Mouse (Mus musculus) left cerebral cortex, adult 2 months (tissue): ENCODE data around the gene Gm42669. TPM values are rescaled to one million over a fixed set of nuclear protein-coding genes. Genes with fewer than 3 reads are reported as not detected.

Source experiments
- DNase-seq, 2 experiments: peaks; one replicate each; pipeline ENCODE4 v3.0.0; 2021 to 2022; ENCODE audit warnings: low spot score in 2 of 2, mixed read lengths in 1 of 2; ENCODE audit errors: extremely low spot score in 1 of 2
- H3K27ac ChIP-seq: fragments of 200-600 bp; 2 replicates; pipeline ENCODE4 v1.8.1; 2022
- H3K4me3 ChIP-seq: fragments of 200-600 bp; 2 replicates; pipeline ENCODE4 v1.8.1; 2022
- CTCF ChIP-seq: fragments of 200-600 bp; IDR thresholded peaks from 2 replicates; pipeline ENCODE4 v1.8.1; 2022; ENCODE audit warnings: antibody characterized with exemption, mild to moderate bottlenecking, moderate library complexity
- intact Hi-C: fragments of 180-260 bp; cut with DNase I; formaldehyde crosslinking; loops from one replicate; pipeline ENCODE4 v1.15.1; 2025
- total RNA-seq, 2 experiments: library from RNA; stranded (reverse); gene quantifications; 2 replicates each; pipeline ENCODE4 v1.2.3; 2021

The Gm42669 gene
- total RNA-seq, 2 experiments from 2014 or later, result 0.18 to 0.42 TPM

DNA sequence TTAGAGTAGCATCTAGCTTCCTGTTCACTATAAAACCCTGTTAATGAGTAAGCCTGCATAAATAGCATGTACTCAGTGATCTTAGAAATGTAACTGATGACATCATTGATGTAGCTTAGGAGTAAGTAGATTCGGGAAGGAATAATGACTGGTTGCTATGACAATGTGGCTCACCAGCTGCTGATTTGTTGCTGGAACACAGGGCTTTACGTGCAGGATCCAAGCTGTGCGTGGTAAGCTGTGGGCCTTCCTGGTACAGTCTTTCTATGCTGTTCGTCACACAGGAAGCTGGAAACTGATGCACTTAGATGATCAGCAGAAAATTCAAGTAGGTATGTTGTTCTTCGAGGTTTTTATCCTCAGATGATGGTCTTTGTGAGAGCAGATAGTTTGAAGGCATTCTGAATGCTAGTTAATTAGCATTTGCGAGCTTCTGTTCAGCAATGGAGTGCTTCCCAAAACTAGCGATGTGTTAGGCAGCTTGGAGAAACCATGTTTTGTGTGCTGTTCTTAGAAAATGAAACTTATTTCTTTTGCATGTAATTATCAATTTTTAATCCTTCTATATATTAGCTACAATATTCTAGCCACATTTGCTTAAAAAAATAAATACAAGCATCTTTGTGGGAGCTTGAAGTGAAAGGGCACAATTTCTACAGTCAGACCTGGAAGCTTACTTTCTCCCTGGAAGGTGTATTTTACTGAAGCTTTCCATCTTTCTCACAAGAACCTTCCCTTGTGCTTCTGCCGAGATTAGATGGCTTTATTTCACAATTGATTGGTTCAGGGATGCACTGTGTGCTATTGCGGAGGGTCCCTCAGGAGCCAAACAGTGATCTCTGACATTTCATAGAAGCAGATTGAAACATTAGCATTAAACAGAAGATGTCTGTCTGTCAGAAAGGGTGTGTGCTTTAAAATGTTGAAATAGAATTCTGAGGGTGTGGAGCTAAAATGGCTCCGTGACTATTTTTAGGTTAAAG lies 9.6 kb upstream of the Gm42669 start:
- peak; percentile 64 to 69 for DNase-seq
- no peak for TF ChIP-seq CTCF
- Histone ChIP-seq H3K4me3 (peak overlapping the region; percentile 71), H3K27ac (peak overlapping the region; percentile 97)
- intact Hi-C loops, result loop anchor here (1.0 to 5.0 kb wide), 3 partner anchors 49 to 93 kb away; partner anchors contain the start of gene Btbd8

DNA sequence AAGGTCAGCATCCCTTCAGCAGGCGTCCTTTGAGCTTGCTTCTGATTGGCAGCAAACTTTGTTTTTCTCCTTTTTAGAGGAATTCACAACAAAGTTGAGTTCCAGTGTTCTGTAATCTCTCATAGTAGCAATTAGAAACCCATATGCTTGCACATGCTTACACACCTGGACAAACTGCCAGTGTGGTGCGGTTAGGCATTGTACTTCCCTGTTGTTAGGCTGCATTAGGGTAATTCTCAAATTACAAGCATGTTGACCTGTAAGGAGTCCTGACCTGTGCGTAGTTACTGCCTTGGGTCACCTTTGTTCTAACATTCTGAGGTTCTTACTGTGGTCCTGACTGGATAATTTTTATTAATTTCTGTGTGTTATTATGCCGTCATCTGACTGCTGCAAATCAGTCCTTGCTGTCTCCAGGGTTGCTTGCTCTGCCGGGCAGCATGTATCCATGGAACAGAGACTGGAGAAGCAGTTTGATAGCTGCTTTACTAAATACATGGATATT lies 8.6 kb upstream of the Gm42669 start:
- no peak for DNase-seq
- intact Hi-C loops, result loop anchor here (1.0 to 5.0 kb wide), 3 partner anchors 50 to 94 kb away; partner anchors contain the start of gene Btbd8
- H3K27ac ChIP-seq, result peak overlapping the region; percentile 97
- TF ChIP-seq CTCF, result no peak
- H3K4me3 ChIP-seq, result peak overlapping the region; percentile 71

DNA sequence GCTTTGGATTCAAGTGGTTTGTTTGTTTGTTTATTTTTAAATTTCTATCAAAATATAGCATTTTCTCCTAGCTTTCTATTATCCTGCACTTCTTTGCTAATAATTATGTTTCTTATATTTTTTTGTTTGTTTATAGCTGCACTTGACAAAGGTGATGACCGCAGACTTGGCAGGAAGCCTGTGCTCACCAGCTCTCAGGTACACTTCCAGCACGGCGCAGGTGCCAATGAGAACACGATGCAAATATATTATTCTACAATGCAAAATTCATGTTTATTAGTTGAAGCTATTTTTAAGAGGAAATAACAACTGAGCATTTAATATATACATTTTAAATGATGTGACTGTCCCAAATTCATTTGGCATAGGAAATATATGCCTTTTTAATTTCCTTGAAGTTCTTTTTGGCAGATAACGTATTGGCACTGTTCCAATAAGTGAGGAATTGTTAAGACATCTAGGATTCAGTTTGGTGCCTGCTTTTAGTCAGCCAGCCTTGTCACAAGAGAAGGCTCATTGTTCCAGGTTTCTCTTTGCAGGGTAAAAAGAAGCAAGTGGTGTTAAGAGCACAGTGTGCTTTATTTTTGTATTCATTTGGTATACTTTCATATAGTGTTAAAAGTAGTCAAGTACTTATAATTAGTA lies 7.4 kb upstream of the Gm42669 start:
- peak overlapping the region; percentile 97 for H3K27ac ChIP-seq
- H3K4me3 ChIP-seq, result peak overlapping the region; percentile 71
- intact Hi-C loops, result loop anchor here (2.0 to 5.0 kb wide), 2 partner anchors 51 to 63 kb away; partner anchors contain the start of gene Btbd8
- no peak for TF ChIP-seq CTCF
- DNase-seq, result no peak

DNA sequence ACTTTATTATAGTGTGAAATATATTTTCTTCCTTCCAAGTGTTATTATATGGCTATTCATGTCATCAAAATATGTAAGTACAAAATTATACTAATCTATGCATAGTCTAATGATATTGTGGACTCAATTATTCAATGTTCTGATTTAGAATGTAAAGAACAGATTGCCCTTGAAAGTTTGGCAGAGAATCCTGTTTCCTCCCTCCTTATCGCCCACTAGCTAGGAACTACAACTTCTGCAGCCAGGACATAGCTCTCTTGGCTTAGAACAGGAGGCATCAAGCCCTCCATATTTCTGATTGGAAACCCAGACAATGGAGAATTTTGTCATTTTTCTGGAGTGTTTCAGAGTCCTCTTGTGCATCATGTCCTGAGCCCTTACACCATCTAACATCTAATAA lies 6.7 kb upstream of the Gm42669 start:
- no peak for DNase-seq
- intact Hi-C loops, result no loop called here
- peak overlapping the region; percentile 71 for H3K4me3 ChIP-seq
- no peak for TF ChIP-seq CTCF
- H3K27ac ChIP-seq, result peak overlapping the region; percentile 97; the same call in 1 of the 2 replicates

DNA sequence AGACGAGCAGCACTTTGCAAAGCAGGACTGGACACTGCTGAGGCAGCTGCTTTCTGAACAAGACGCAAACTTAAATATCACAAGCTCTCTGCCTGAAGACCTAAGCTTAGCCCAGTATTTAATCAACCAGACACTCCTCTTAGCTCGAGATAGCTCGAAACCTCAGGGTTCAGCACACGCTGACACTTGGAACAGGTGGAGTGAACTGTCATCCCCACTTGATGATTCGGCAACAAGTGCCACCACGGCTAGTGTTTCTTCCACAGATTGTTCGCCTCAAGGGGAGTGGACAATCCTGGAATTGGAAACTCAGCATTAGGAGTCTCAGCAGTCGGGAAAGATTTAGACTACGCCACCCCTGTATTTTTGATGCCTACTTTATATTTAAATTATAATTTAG lies 3.1 kb downstream of the Gm42669 start:
- Histone ChIP-seq H3K4me3 (no peak overlapping the region), H3K27ac (no peak overlapping the region)
- no peak for TF ChIP-seq CTCF
- intact Hi-C loops, result loop anchor here (5.0 kb wide), 1 partner anchor 153 kb away; no protein-coding TSS in a partner anchor
- DNase-seq, result no peak

DNA sequence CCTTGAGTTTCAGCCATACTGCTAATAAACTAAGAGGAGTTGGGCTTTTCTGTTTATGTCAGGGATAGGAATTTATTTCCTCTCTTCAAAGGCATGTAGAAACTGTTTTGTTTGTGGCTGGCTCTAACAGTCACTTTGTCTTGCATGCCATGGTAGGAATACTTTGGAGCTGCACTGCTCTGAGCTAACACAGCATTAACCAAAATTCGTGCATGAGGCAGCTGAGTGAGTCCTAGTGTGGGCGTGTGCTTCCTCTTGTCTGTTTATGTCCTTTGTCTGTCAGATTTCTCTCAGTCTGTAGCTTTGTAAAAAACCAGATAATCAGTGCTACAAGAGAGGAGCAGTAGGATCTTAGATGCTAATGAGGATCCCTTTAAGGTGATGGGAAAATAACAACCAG lies 3.9 kb downstream of the Gm42669 start:
- no peak overlapping the region for H3K4me3 ChIP-seq
- no peak overlapping the region for H3K27ac ChIP-seq
- intact Hi-C loops, result loop anchor here (5.0 kb wide), 1 partner anchor 154 kb away; no protein-coding TSS in a partner anchor
- no peak for TF ChIP-seq CTCF
- no peak for DNase-seq

DNA sequence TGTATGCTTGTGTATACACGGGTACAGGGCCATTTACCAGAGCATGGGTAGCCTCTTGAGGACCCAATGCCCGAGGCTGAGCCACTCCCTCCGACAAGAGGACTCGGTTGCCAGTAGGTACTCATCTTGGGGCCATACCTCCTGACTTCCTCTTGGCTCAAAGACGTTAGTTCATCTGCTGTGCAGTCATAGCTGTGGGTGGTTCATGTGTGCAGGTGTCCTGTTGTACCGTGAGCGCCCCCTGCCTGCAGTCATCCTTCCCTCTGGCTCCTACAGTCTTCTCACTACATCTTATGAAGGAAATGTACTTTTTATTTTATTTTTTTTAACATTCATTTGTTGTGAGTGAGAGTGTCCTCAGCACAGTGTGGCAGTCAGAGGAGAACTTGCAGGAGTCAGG lies 6.2 kb downstream of the Gm42669 start:
- H3K4me3 ChIP-seq, result no peak overlapping the region
- H3K27ac ChIP-seq, result no peak overlapping the region
- peak; percentile 40 to 49 for DNase-seq
- intact Hi-C loops, result loop anchor here (5.0 kb wide), 1 partner anchor 156 kb away; no protein-coding TSS in a partner anchor
- peak; percentile 61 for TF ChIP-seq CTCF

DNA sequence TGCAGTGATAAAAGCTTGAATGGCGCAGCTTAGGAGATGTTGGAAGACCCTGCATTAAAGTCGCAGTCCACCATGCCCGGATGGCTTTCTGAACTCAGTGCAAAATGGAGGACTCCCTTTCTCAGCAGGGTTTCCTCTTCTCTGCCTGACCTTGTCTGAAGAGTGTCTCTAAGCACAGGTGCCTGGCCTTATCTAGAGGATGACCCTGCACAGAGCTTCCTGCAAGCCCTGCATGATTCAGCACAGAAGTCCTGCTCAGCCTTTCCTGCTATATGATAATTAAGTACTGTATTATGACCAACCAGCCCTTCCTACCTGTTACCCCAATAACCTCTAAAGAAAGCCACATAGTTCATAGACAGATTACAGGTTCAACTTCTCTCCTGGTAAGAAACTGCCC lies 8.0 kb downstream of the Gm42669 start:
- intact Hi-C loops, result no loop called here
- H3K4me3 ChIP-seq, result no peak overlapping the region
- no peak for DNase-seq
- no peak for TF ChIP-seq CTCF
- peak overlapping the region; percentile 70; the same call in 1 of the 2 replicates for H3K27ac ChIP-seq

DNA sequence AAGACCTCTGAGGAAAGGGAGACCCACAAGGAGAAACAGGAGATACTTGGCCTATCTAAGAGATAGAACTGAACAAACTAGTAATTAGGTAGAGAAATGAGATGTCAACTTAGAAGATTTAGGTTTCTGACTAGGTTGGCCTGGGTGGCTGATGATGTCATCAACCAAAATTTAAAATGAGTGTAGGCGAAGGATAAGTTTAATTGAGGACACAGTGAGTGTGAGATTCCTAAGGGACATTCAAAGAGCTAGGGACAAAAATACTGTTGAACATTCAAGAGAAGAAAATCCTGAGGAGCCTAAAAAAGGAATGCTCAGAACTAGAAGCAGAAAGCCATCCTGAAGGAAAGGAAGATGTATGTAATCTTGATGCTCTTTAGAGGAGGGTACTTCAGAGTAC lies 8.7 kb downstream of the Gm42669 start:
- intact Hi-C loops, result no loop called here
- peak overlapping the region; percentile 70 for H3K27ac ChIP-seq
- no peak overlapping the region for H3K4me3 ChIP-seq
- no peak for TF ChIP-seq CTCF
- no peak for DNase-seq

DNA sequence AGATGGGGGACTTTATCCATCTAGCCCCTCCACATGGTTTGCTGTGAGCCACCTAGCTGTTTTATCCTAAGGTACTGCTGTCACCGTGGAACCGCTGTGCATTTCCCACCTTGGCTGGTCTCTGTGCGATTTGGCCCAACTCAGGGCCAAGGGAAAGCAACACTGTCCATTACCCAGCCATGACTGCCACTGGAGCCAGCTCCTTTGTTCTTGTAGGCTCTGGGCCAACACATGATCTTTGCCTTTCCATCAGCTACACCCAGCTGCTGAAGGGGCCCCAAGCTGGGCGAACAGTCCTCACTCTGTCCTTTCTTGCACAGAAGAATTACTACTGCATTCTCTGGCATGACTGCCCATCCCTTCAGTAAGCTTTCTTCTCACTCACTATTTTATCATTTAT lies 11.2 kb downstream of the Gm42669 start:
- no peak for DNase-seq
- TF ChIP-seq CTCF, result no peak
- H3K27ac ChIP-seq, result no peak overlapping the region
- intact Hi-C loops, result no loop called here
- H3K4me3 ChIP-seq, result no peak overlapping the region

DNA sequence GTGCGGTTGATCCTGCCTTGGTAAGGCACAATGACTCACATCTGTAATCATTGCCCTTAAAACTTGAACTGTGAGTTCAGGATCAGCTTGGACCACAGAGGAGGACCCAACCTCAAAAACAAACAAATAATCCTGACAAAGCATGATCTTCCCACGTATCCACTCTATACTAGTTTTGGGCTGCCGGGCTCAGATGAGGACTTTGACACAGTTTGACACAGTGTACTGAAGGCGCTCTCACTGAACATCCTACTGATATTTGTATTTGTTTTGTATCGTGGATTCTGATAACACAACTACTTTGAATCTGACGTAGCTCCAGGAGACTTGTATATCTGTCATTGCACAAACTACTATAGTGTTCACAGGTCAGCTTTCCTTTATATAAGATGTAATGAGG lies 14.0 kb downstream of the Gm42669 start:
- DNase-seq, result no peak
- intact Hi-C loops, result no loop called here
- H3K27ac ChIP-seq, result peak overlapping the region; percentile 80
- no peak overlapping the region for H3K4me3 ChIP-seq
- no peak for TF ChIP-seq CTCF

DNA sequence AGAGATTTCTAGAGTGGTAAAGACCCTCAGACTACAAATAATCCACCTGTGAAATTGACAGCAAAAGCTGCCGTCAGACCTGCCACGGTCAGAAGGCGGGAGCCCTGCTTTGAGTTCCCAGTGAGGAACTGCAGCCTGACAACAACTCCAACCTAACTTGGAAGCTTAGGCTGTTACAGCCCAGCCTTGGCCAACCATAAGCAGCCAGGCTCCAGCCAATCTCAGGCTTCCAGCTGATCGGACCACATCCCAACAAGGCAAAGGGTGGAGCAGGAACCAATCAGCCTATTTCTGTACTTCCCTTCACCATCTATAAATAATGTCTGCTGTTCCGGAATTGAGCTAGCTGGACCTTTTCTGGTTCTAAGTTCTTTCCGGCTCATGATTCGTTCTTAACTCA lies 14.5 kb downstream of the Gm42669 start:
- intact Hi-C loops, result no loop called here
- H3K27ac ChIP-seq, result peak overlapping the region; percentile 80
- TF ChIP-seq CTCF, result no peak
- no peak overlapping the region for H3K4me3 ChIP-seq
- peak in 1 of 2 experiments; percentile 44 for DNase-seq
